Mouse (Mus musculus): ENCODE measurements around the gene Tmem72. TPM values are rescaled to one million over a fixed set of nuclear protein-coding genes. Genes with fewer than 3 reads are reported as not detected.

Gene Tmem72
- total and polyA plus RNA-seq, 3 experiments = 0.01 to 0.04 TPM; not detected in 1

DNA sequence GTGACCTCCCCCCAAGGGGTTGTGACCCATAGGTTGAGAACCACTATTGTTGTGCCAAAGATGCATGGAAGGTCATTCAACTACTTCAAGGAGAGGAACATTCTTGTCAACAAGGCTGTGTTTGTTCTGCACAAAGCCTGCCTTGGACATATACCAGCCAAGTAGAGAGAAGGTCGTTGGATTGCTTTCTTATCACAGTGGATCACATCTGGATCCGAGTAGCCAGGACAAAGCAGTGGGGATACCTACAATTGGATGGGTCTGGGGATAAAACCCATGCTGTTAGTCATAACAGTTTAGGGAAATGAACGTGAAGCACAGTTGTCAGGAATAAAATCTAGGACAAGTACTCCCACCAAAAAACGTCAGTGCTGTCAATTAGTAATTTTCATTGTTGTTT is 72.8 kb downstream of the Tmem72 start:
- H3K27ac ChIP-seq (ENCODE audit: control insufficient read depth, low read depth, low read length) = no peak overlapping the region
- no peak for DNase-seq (ENCODE audit: low read depth, low spot score)
- H3K9me3 ChIP-seq (replicated peaks; ENCODE audit: insufficient read depth, low read length) = no peaks in the 10 kb centered on the region
- H3K36me3 ChIP-seq (ENCODE audit: control insufficient read depth in 1 of 2, insufficient read depth in 2 of 2, low read length in 2 of 2) = no peaks in the 10 kb centered on the region
- no peaks in the 10 kb centered on the region for H3K27me3 ChIP-seq (ENCODE audit: control insufficient read depth in 1 of 2, insufficient read depth in 2 of 2, low read length in 2 of 2)
- no peaks in the 10 kb centered on the region for H3K4me1 ChIP-seq (ENCODE audit: control insufficient read depth in 1 of 2, insufficient read depth in 2 of 2, low read length in 2 of 2)
- no peak overlapping the region for H3K4me3 ChIP-seq (ENCODE audit: control insufficient read depth in 1 of 2, insufficient read depth in 1 of 2, low read depth in 2 of 2, low read length in 2 of 2)
- TF ChIP-seq ETS1 (IDR thresholded peaks at IDR 0.05; ENCODE audit: low read depth, low read length) (no peak), POLR2AphosphoS2 (IDR thresholded peaks at IDR 0.05; ENCODE audit: low read length) (no peak), UBTF (IDR thresholded peaks at IDR 0.05; ENCODE audit: borderline replicate concordance, insufficient read depth, low read depth, low read length) (no peak)
- no peaks in the 10 kb centered on the region for H3K79me2 ChIP-seq (ENCODE audit: control insufficient read depth, insufficient read depth, low read length, poor library complexity)
- H3K9ac ChIP-seq (ENCODE audit: control insufficient read depth, low read depth, low read length, poor library complexity, severe bottlenecking) = no peak overlapping the region

DNA sequence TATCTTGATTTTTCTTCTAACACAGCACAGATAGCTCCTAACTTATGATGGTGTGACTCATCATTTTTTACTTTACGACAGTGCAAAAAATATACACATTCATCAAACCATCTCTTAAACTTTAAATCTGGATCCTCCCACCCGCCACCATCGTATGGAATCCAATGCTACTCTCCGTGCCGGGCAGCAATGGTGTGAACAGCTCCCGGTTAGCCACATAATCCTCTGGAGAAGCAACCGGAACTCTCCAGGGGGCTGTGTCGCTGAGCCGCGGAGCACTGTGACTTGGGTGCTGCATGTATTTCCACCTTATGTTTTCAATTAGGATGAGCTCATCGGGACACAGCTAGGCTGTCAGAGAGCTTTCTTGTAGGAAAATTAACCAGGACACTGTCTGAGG is 73.8 kb downstream of the Tmem72 start:
- TF ChIP-seq MAFK (IDR thresholded peaks at IDR 0.05; ENCODE audit: borderline replicate concordance, low read depth, low read length) (no peak), NRF1 (IDR thresholded peaks at IDR 0.05; ENCODE audit: insufficient read depth, low read depth, low read length, poor library complexity, severe bottlenecking) (no peak)
- Histone ChIP-seq H3K9me3 (replicated peaks; ENCODE audit: insufficient read depth, low read length) (no peaks in the 10 kb centered on the region), H3K9ac (ENCODE audit: control insufficient read depth, low read depth, low read length, poor library complexity, severe bottlenecking) (no peak overlapping the region), H3K4me1 (ENCODE audit: control insufficient read depth in 1 of 2, insufficient read depth in 2 of 2, low read length in 2 of 2) (no peaks in the 10 kb centered on the region), H3K27me3 (ENCODE audit: control insufficient read depth in 1 of 2, insufficient read depth in 2 of 2, low read length in 2 of 2) (no peaks in the 10 kb centered on the region), H3K79me2 (ENCODE audit: control insufficient read depth, insufficient read depth, low read length, poor library complexity) (no peaks in the 10 kb centered on the region), H3K27ac (ENCODE audit: control insufficient read depth, low read depth, low read length) (no peak overlapping the region), H3K4me3 (ENCODE audit: control insufficient read depth in 1 of 2, insufficient read depth in 1 of 2, low read depth in 2 of 2, low read length in 2 of 2) (no peak overlapping the region), H3K36me3 (ENCODE audit: control insufficient read depth in 1 of 2, insufficient read depth in 2 of 2, low read length in 2 of 2) (no peaks in the 10 kb centered on the region)
- DNase-seq (ENCODE audit: low read depth, low spot score) = no peak

DNA sequence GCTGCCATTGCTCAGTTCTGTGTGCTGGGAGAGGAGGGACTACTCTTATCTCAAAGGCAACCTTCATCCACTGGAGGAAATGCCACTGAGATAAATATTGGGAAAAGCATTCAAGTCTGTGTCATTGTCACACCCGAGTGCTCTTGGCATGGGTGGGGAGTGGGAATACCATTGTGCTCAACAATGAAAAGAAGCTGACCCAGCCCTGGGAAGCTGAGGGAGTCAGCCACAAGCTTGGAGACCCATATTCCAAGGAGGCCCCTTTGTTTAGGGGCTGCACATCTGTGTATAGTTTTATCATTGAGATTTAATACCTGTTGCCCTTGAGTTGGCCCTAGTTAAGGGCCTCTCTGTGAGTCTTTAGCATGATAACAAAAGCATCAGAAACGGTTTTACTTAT is 77.0 kb downstream of the Tmem72 start:
- no peak for DNase-seq (ENCODE audit: low read depth, low spot score)
- no peaks in the 10 kb centered on the region for H3K36me3 ChIP-seq (ENCODE audit: control insufficient read depth in 1 of 2, insufficient read depth in 2 of 2, low read length in 2 of 2)
- no peaks in the 10 kb centered on the region for H3K4me1 ChIP-seq (ENCODE audit: control insufficient read depth in 1 of 2, insufficient read depth in 2 of 2, low read length in 2 of 2)
- no peaks in the 10 kb centered on the region for H3K27me3 ChIP-seq (ENCODE audit: control insufficient read depth in 1 of 2, insufficient read depth in 2 of 2, low read length in 2 of 2)
- no peak overlapping the region for H3K9ac ChIP-seq (ENCODE audit: control insufficient read depth, low read depth, low read length, poor library complexity, severe bottlenecking)
- TF ChIP-seq GABPA (IDR thresholded peaks at IDR 0.05; ENCODE audit: low read depth, low read length) = no peak
- no peak for TF ChIP-seq JUND (IDR thresholded peaks at IDR 0.05; ENCODE audit: low read depth, low read length)
- TF ChIP-seq MAFK (IDR thresholded peaks at IDR 0.05; ENCODE audit: borderline replicate concordance, low read depth, low read length) = no peak
- no peak for TF ChIP-seq USF1 (IDR thresholded peaks at IDR 0.05; ENCODE audit: low read depth, low read length)
- no peak for TF ChIP-seq POLR2AphosphoS2 (IDR thresholded peaks at IDR 0.05; ENCODE audit: low read length)
- TF ChIP-seq GATA1 (IDR thresholded peaks at IDR 0.05; ENCODE audit: low read depth, low read length) = no peak
- TF ChIP-seq NRF1 (IDR thresholded peaks at IDR 0.05; ENCODE audit: insufficient read depth, low read depth, low read length, poor library complexity, severe bottlenecking) = no peak
- TF ChIP-seq TBP (IDR thresholded peaks at IDR 0.05; ENCODE audit: low read depth, low read length) = no peak
- no peak for TF ChIP-seq UBTF (IDR thresholded peaks at IDR 0.05; ENCODE audit: borderline replicate concordance, insufficient read depth, low read depth, low read length)
- H3K79me2 ChIP-seq (ENCODE audit: control insufficient read depth, insufficient read depth, low read length, poor library complexity) = no peaks in the 10 kb centered on the region
- no peak overlapping the region for H3K4me3 ChIP-seq (ENCODE audit: control insufficient read depth in 1 of 2, insufficient read depth in 1 of 2, low read depth in 2 of 2, low read length in 2 of 2)
- no peaks in the 10 kb centered on the region for H3K9me3 ChIP-seq (replicated peaks; ENCODE audit: insufficient read depth, low read length)
- no peak overlapping the region for H3K27ac ChIP-seq (ENCODE audit: control insufficient read depth, low read depth, low read length)
